Mouse (Mus musculus): ENCODE measurements around the gene Mmp7. TPM values are rescaled to one million over a fixed set of nuclear protein-coding genes. Genes with fewer than 3 reads are reported as not detected.

The Mmp7 gene
- polyA plus RNA-seq, 1 experiment: not detected

DNA sequence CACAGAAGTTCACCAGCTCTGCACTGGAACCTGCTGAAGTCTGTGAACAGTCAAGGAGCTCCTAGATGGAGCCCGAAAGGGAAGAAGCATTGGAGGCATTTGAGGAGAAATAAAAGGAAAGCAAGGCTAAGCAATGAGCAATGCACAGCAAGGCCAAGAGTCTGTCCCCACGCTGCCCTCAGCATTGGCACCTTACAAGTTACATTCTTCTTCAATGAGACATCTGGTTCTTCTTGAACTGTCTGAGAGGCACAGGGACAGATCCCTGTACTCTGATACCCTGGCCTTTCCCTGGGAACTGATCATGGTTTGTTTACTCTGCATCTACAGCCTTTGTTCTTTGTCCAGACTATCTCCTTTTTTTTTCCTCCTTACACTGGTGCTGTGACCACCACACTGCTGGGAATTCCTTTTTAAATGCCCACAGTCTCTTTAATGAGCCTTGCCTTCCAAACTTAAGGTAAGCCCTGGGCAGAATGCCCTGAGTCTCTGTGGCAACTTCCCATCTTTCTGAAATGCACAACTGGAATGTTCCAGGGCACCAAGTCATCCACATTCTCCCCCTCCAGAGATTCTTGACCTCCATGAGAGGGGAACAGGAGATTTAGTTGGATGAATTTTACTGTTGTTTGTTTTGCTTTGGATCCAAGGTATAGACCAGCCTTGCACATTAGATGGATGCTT lies 13.6 kb upstream of the Mmp7 start:
- Histone ChIP-seq H3K36me3 (replicated peaks; ENCODE audit: low read length) (no peaks in the 10 kb centered on the region), H3K9me3 (peaks cover 2% of the 10 kb centered on the region; the same call in 1 of the 2 replicates), H3K4me1 (peaks cover 10% of the 10 kb centered on the region), H3K27me3 (replicated peaks) (peaks cover 13% of the 10 kb centered on the region), H3K4me3 (replicated peaks) (no peak overlapping the region)
- no peak for TF ChIP-seq GATA1 (IDR thresholded peaks at IDR 0.05; ENCODE audit: borderline replicate concordance, low read length)
- no peak for TF ChIP-seq FLI1 (IDR thresholded peaks at IDR 0.05; ENCODE audit: low read length)

DNA sequence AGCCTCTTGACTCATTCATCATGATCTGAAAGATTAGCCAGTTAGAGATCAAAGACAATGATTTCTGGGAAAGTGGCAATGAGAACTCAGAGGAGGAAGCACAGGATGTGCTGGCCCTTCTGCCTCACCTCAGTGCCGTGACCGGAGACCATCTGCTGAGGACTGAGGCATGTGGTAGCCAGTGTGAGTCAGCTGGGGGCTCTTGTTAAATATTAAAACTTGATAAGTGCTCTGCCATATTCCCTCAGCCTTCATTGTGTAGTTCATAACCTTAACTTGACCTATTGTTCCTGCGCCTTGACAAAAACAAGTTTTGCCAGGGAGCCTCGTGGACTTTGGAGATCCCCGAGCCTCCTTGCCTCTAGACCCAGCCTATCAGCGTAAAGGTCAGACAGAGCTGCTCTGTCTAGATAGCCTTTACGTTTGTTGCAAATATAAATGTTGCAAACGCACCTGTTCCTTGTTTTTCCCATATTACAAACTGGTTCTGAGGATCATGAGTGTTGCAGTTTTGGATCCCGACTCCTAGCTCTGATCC lies 9.7 kb upstream of the Mmp7 start:
- H3K4me1 ChIP-seq: peaks cover 13% of the 10 kb centered on the region
- no peaks in the 10 kb centered on the region for H3K36me3 ChIP-seq (replicated peaks; ENCODE audit: low read length)
- H3K27me3 ChIP-seq (replicated peaks): peaks cover 17% of the 10 kb centered on the region
- TF ChIP-seq GATA1 (IDR thresholded peaks at IDR 0.05; ENCODE audit: borderline replicate concordance, low read length) (no peak), FLI1 (IDR thresholded peaks at IDR 0.05; ENCODE audit: low read length) (no peak)
- no peak overlapping the region for H3K4me3 ChIP-seq (replicated peaks)
- peaks cover 5% of the 10 kb centered on the region; the same call in 1 of the 2 replicates for H3K9me3 ChIP-seq

DNA sequence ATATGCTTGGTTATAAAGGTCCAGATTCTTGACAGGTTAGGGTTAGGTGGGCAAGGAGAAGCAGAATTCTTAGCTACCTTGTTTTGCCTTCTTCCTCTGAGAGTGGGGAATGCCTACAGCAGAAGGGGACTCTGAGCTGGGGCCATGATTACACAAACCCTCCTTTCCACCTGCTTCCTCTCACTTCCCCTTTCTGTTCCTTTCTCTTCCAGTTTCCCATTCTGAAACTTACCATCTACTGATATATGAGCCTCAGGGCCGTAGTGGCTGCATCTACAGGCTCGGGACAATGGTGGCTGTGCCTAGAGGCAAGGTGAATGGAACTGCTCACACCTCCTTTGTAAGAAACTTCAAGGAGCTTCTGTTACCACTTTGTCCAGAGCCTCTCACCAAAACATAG lies 5.9 kb upstream of the Mmp7 start:
- no peak for TF ChIP-seq FLI1 (IDR thresholded peaks at IDR 0.05; ENCODE audit: low read length)
- TF ChIP-seq GATA1 (IDR thresholded peaks at IDR 0.05; ENCODE audit: borderline replicate concordance, low read length): no peak
- Histone ChIP-seq H3K4me3 (replicated peaks) (no peak overlapping the region), H3K36me3 (replicated peaks; ENCODE audit: low read length) (no peaks in the 10 kb centered on the region), H3K27me3 (replicated peaks) (peaks cover 20% of the 10 kb centered on the region), H3K9me3 (peaks cover 5% of the 10 kb centered on the region; the same call in 1 of the 2 replicates), H3K4me1 (peaks cover 26% of the 10 kb centered on the region)

DNA sequence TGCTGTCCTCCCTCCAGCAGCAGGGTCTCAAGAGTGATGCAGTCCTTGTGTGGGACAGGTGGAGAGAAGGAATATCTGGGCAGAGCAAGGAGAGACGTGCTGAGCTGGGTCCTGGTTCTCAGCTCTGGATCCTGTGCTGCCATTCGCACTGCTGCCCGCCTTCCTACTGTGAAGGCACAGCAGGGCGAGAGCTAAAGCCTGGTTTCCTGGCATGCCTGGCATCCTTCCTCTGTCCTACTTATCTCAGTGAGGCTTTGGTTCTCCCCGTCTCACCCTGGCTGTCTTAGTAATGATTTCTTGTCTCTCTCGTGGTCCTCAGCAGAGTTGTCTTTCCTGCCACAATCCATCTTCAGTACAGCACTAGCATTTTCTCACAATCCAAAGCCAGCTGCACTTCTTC lies 2.1 kb upstream of the Mmp7 start:
- Histone ChIP-seq H3K9me3 (peaks cover 5% of the 10 kb centered on the region; the same call in 1 of the 2 replicates), H3K4me1 (peaks cover 29% of the 10 kb centered on the region), H3K4me3 (replicated peaks) (peak overlapping the region; percentile 29), H3K36me3 (replicated peaks; ENCODE audit: low read length) (no peaks in the 10 kb centered on the region), H3K27me3 (replicated peaks) (peaks cover 13% of the 10 kb centered on the region)
- no peak for TF ChIP-seq FLI1 (IDR thresholded peaks at IDR 0.05; ENCODE audit: low read length)
- no peak for TF ChIP-seq GATA1 (IDR thresholded peaks at IDR 0.05; ENCODE audit: borderline replicate concordance, low read length)

DNA sequence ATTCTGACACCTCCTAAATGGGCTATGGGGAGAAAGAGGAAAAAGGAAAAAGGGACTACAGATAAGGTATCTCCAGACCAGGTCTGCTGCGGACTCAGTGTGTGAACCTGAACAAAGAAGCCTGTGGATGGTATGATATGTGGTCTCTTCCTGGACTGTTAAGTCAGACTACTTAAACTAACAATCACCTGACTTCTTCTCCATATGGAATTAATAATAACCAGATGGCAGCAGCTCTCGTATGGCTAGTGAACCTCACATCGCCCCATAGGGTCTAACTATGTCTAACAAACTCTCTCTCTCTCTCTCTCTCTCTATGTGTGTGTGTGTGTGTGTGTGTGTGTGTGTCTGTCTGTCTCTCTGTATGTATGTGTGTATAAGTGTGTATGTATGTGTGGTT lies 2.1 kb downstream of the Mmp7 start:
- Histone ChIP-seq H3K27me3 (replicated peaks) (peaks cover 5% of the 10 kb centered on the region), H3K4me3 (replicated peaks) (no peak overlapping the region), H3K36me3 (replicated peaks; ENCODE audit: low read length) (no peaks in the 10 kb centered on the region), H3K4me1 (peaks cover 20% of the 10 kb centered on the region), H3K9me3 (peaks cover 2% of the 10 kb centered on the region; the same call in 1 of the 2 replicates)
- TF ChIP-seq GATA1 (IDR thresholded peaks at IDR 0.05; ENCODE audit: borderline replicate concordance, low read length): no peak
- no peak for TF ChIP-seq FLI1 (IDR thresholded peaks at IDR 0.05; ENCODE audit: low read length)

DNA sequence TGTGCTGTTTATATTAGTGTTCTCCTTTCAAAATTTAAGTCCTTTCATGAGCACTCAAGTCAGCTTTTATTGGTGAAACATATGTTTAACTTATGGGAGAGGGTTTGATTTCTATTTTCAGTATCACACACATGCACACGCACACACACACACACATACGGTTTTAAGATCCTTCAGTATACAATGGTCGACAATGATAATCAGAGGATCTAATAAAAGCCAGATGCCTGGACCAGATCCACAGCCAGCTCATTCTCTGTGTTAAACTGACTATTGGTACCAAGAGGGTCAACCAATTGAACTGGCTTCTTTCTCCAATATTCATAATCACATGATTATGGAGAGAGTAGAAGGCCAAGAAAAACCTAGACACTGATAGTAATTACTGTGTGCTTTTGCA lies 3.8 kb downstream of the Mmp7 start:
- H3K4me3 ChIP-seq (replicated peaks): no peak overlapping the region
- peaks cover 2% of the 10 kb centered on the region; the same call in 1 of the 2 replicates for H3K9me3 ChIP-seq
- TF ChIP-seq GATA1 (IDR thresholded peaks at IDR 0.05; ENCODE audit: borderline replicate concordance, low read length): no peak
- TF ChIP-seq FLI1 (IDR thresholded peaks at IDR 0.05; ENCODE audit: low read length): no peak
- H3K36me3 ChIP-seq (replicated peaks; ENCODE audit: low read length): no peaks in the 10 kb centered on the region
- peaks cover 5% of the 10 kb centered on the region for H3K4me1 ChIP-seq
- peaks cover 7% of the 10 kb centered on the region for H3K27me3 ChIP-seq (replicated peaks)

DNA sequence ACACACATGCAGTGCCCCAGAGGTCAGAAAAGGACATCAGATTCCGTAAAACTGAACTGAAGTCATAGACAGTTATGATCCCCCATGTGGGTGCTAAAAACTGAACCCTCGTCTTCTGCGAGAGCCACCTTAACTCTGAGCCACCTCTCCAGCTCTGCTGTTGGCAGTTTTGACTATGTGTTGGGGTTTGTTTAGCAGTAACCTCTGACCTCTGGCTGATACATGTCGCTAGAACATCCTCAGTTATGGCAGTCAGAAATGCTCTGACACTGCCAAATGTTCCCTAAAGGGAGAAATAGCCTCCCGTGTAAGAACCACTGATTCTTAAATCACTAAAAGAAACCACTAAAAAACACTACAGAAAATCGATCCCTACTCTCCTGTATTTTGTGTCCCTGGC lies 16.8 kb downstream of the Mmp7 start:
- Histone ChIP-seq H3K36me3 (replicated peaks; ENCODE audit: low read length) (no peaks in the 10 kb centered on the region), H3K9me3 (no peaks in the 10 kb centered on the region), H3K4me3 (replicated peaks) (no peak overlapping the region), H3K27me3 (replicated peaks) (peaks cover 2% of the 10 kb centered on the region), H3K4me1 (peaks cover 12% of the 10 kb centered on the region)
- no peak for TF ChIP-seq FLI1 (IDR thresholded peaks at IDR 0.05; ENCODE audit: low read length)
- no peak for TF ChIP-seq GATA1 (IDR thresholded peaks at IDR 0.05; ENCODE audit: borderline replicate concordance, low read length)

DNA sequence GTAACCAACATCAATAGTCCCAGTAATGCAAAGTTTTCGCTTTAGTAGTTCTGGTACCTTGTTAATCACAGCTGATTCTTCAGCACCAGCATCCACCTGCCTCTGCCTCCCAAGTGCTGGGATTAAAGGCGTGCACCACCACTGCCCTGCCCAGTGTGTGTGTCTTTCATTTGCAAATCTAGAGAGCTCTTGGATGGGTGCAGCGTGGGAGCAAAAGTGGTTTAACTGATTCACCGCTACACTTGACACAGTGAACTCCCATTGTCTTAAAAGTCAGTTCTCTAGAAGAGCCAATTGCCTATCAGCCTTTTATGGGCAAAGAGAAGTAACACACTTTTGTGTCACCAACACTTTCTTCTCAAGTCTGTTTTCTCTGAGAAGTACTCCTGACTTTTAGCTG lies 19.3 kb downstream of the Mmp7 start:
- no peak for TF ChIP-seq GATA1 (IDR thresholded peaks at IDR 0.05; ENCODE audit: borderline replicate concordance, low read length)
- no peak for TF ChIP-seq FLI1 (IDR thresholded peaks at IDR 0.05; ENCODE audit: low read length)
- peaks cover 2% of the 10 kb centered on the region for H3K27me3 ChIP-seq (replicated peaks)
- H3K9me3 ChIP-seq: no peaks in the 10 kb centered on the region
- no peaks in the 10 kb centered on the region for H3K36me3 ChIP-seq (replicated peaks; ENCODE audit: low read length)
- H3K4me1 ChIP-seq: peaks cover 28% of the 10 kb centered on the region
- no peak overlapping the region for H3K4me3 ChIP-seq (replicated peaks)

DNA sequence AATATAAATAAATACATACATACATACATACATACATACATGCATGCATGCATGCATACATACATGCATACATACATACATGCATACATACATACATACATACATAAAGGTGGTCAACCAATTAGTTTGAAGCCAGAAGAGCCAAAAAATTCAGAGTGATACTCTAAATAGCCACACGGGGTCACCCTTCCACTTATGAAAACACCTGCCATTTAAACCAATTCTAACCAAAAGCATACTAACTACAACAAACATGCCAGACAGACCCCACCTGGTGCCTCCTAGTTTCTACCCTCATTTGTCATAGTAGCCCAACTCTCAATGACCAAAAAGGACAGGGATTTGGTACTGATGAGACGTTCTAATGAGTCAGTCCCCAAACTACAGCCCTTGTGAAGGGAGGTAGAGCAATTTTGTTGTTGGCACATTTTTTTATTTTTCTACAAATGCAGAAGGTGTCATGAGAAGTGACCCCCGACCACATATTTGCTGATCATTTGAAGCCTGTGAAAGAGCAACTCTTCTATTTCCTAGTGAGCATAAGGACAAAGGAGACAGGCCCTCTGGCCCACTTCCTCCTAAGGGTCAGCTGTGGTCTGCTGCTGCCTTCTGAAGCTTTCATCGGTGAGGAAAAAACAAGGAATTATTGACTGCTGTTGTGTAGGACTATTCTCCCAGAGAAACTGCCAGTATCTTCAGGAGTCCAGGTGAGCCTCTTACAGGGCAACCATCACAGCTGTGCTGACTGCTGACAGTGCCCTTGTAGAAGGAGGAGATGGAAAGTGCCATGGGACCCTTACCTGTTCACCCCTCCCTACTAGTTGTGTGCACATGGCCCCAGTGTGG lies 22.4 kb downstream of the Mmp7 start:
- Histone ChIP-seq H3K27me3 (replicated peaks) (peaks cover 2% of the 10 kb centered on the region), H3K36me3 (replicated peaks; ENCODE audit: low read length) (no peaks in the 10 kb centered on the region), H3K4me3 (replicated peaks) (peak overlapping the region; percentile 14), H3K4me1 (peaks cover 26% of the 10 kb centered on the region), H3K9me3 (no peaks in the 10 kb centered on the region)
- TF ChIP-seq FLI1 (IDR thresholded peaks at IDR 0.05; ENCODE audit: low read length) (no peak), GATA1 (IDR thresholded peaks at IDR 0.05; ENCODE audit: borderline replicate concordance, low read length) (no peak)

DNA sequence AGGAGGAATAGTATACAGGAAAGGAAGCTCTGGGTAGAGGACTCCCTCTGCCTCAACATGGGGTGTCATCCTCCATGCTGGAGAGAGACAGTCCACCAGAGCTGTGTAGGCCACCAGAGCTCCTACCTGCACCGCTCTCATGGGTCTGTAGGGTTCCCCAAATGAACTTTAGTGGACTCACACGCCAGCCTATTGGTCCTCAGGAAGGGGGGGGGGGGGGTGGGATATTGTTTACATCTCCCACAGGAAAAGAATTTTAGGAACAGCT lies 23.0 kb downstream of the Mmp7 start:
- Histone ChIP-seq H3K9me3 (no peaks in the 10 kb centered on the region), H3K27me3 (replicated peaks) (peaks cover 2% of the 10 kb centered on the region), H3K4me3 (replicated peaks) (peak overlapping the region; percentile 14), H3K36me3 (replicated peaks; ENCODE audit: low read length) (no peaks in the 10 kb centered on the region), H3K4me1 (peaks cover 26% of the 10 kb centered on the region)
- no peak for TF ChIP-seq GATA1 (IDR thresholded peaks at IDR 0.05; ENCODE audit: borderline replicate concordance, low read length)
- TF ChIP-seq FLI1 (IDR thresholded peaks at IDR 0.05; ENCODE audit: low read length): no peak

Data from megakaryocyte, embryonic 14.5 days (primary cell).